Mouse (Mus musculus): Measurements from ENCODE around the gene Bcor.

DNA sequence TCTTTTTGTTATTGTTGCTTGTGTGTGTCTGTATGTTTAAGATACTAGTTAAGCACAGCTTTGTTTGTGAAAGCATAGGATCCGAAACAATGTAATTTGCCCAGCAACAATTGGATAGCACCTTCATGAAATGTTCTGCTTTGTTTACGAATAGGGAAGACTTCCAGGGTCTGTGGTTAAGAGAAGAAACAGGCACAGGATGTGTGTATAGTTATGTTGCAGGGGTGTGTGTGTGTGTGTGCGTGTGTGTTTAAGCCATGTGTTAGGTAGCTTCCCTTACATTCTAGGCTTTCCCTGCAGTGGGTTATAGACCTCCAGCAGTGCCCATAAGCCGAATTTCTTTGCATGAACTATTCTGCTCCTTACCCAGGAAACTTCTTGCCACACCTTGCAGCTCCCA, 66.8 kb downstream of the Bcor start:
- TF ChIP-seq POLR2A (IDR thresholded peaks at IDR 0.05; ENCODE audit: insufficient read length, low read depth) (no peak), TCF12 (IDR thresholded peaks at IDR 0.05; ENCODE audit: insufficient read depth, poor library complexity, severe bottlenecking) (no peak), POLR2AphosphoS2 (IDR thresholded peaks at IDR 0.05; ENCODE audit: insufficient read length, low read depth) (no peak), MYOG (IDR thresholded peaks at IDR 0.05; ENCODE audit: control insufficient read depth in 1 of 3, insufficient read depth in 1 of 3, insufficient read length in 2 of 3, low read depth in 2 of 3) (no peak), CEBPB (IDR thresholded peaks at IDR 0.05; ENCODE audit: insufficient read depth, poor library complexity, severe bottlenecking) (no peak), USF1 (IDR thresholded peaks at IDR 0.05; ENCODE audit: low read depth) (no peak), MAX (IDR thresholded peaks at IDR 0.05; ENCODE audit: low read depth) (no peak), SRF (IDR thresholded peaks at IDR 0.05; ENCODE audit: control insufficient read depth, insufficient read length, low read depth) (no peak), E2F4 (IDR thresholded peaks at IDR 0.05; ENCODE audit: insufficient read depth) (no peak), REST (IDR thresholded peaks at IDR 0.05; ENCODE audit: insufficient read depth, insufficient read length) (no peak), MYOD1 (IDR thresholded peaks at IDR 0.05; ENCODE audit: control insufficient read depth in 1 of 3, insufficient read length in 2 of 3, low read depth in 2 of 3) (no peak), TCF3 (IDR thresholded peaks at IDR 0.05; ENCODE audit: insufficient read length, low read depth) (no peak)

Data from myocyte (in vitro differentiated cells).